Mouse (Mus musculus) neutrophil, adult 83 days (primary cell): ENCODE measurements around the gene Pnma1. TPM values are rescaled to one million over a fixed set of nuclear protein-coding genes. Genes with fewer than 3 reads are reported as not detected.

Source experiments
- total RNA-seq, 2 experiments: library from RNA; stranded (reverse); gene quantifications; one replicate each; pipeline ENCODE4 v1.2.4; 2023

The Pnma1 gene
- total RNA-seq, result 1 to 10 TPM; 1.9 to 2.9 TPM

GRCm38 (mm10) chr12:84147954-84148621 is at the start of gene Pnma1:
Gene Pnma1 (minus strand): TSS chr12:84148489.

GRCm38 (mm10) chr12:84114153-84114994 is 33.9 kb downstream of the Pnma1 start, which contains the start of gene Dnal1:
Gene Dnal1 (plus strand): TSS chr12:84114366.

DNA sequence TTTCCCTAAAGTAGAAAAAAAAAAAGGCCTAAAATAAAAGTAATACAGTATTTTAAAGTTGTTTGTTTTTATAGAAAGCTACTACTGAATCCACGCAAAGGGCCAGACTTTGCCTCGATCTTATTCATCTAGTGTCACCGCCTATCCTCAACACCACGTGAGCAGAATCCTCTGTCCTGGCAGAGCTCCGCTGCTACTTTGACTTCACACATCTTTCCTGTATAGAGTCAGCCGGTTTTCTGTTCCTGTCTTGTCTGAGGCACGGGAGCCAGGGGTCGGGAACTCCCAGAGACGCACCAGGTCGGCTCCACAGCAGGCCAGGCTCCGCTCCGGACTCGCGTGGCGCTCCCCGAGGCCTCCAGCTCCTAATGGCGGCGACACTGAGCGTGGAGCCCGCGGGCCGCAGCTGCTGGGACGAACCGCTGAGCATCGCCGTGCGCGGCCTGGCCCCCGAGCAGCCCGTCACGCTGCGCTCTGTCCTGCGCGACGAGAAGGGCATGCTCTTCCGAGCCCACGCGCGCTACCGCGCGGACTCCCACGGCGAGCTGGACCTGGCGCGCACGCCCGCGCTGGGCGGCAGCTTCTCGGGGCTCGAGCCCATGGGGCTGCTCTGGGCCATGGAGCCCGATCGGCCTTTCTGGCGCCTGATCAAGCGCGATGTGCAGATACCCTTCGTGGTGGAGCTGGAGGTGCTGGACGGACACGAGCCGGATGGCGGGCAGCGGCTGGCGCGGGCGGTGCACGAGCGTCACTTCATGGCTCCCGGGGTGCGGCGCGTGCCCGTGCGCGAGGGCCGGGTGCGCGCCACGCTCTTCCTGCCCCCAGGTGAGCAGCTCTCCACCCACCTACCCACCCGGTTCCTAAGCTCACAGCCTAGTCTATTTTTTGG is 47.4 kb downstream of the Pnma1 start, which contains the start of gene Acot6:
Acot6 (plus strand) TSS at position 51 of the 889 bp plus-strand sequence.

Other genes starting within 250 kb of the Pnma1 start
- 100 to 1,000 TPM; 107 to 116 TPM for gene Numb, start 226.6 kb downstream of the Pnma1 start, total RNA-seq
- 10 to 100 TPM; 42.3 to 49.1 TPM for gene Riox1, start 197.9 kb downstream of the Pnma1 start, total RNA-seq
- not detected for gene Heatr4, start 163.6 kb downstream of the Pnma1 start, total RNA-seq
- 1 to 10 TPM; 4.3 to 5.3 TPM for gene Acot2, start 160.6 kb downstream of the Pnma1 start, total RNA-seq
- gene Acot1, start 139.0 kb downstream of the Pnma1 start, total RNA-seq, result 10 to 100 TPM; 20.0 to 20.2 TPM
- under 1 TPM in 1 of 2 experiments, not detected in 1; 0.11 TPM for gene Acot4, start 110.1 kb downstream of the Pnma1 start, total RNA-seq
- not detected for gene Gm49366, start 109.6 kb downstream of the Pnma1 start, total RNA-seq
- not detected for gene Acot3, start 96.3 kb downstream of the Pnma1 start, total RNA-seq
- gene Acot5, start 79.2 kb downstream of the Pnma1 start, total RNA-seq, result not detected
- under 1 TPM; 0.55 to 0.83 TPM for gene Acot6, start 47.8 kb downstream of the Pnma1 start, total RNA-seq
- 1 to 10 TPM in 1 of 2 experiments, under 1 TPM in 1; 0.18 to 1.3 TPM for gene Dnal1, start 34.1 kb downstream of the Pnma1 start, total RNA-seq
- 10 to 100 TPM; 66.3 to 71.8 TPM for gene Elmsan1, start 70.4 kb upstream of the Pnma1 start, total RNA-seq
- 10 to 100 TPM; 15.0 to 16.0 TPM for gene Ptgr2, start 136.7 kb upstream of the Pnma1 start, total RNA-seq
- 10 to 100 TPM; 32.5 to 32.6 TPM for gene Zfp410, start 168.4 kb upstream of the Pnma1 start, total RNA-seq
- 10 to 100 TPM; 13.4 to 13.5 TPM for gene Coq6, start 213.2 kb upstream of the Pnma1 start, total RNA-seq
- under 1 TPM; 0.48 to 0.93 TPM for gene Fam161b, start 213.3 kb upstream of the Pnma1 start, total RNA-seq